Mouse (Mus musculus): ENCODE data around the gene Gm15737. TPM values are rescaled to one million over a fixed set of nuclear protein-coding genes. Genes with fewer than 3 reads are reported as not detected.

Gene Gm15737
- polyA plus RNA-seq, 2 experiments = not detected

DNA sequence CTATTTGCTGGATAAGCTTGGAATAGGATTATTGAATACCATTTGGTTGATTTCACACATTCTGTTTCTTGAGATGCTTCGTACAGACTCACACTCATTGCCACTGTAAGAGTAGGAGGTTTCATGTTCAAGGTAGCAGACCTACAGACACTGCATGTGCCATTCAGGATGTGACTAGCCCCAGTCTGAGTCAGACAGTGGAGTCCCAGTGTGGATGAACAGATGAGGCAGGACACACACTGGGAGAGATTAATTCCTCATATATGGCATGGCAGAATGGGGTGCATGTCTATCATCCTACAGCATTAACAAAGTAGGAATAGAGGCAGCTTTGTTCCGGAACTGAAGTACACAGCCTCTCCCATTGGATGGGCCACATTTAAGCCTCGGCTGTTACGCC, 8.1 kb downstream of the Gm15737 start:
- Histone ChIP-seq H3K4me3 (ENCODE audit: insufficient read depth in 1 of 2, low read depth in 2 of 2, low read length in 2 of 2) (no peak overlapping the region), H3K9me3 (ENCODE audit: control insufficient read depth, low read length) (no peaks in the 10 kb centered on the region), H3K27ac (no peak overlapping the region), H3K27me3 (ENCODE audit: control insufficient read depth, insufficient read depth, low read length) (no peaks in the 10 kb centered on the region), H3K9ac (replicated peaks) (no peak overlapping the region), H3K4me1 (replicated peaks; ENCODE audit: control insufficient read depth in 2 of 2, insufficient read depth in 2 of 2, low read length in 1 of 2) (0 out of 4 replicates have a peak, but pooled peaks cover 0 to 2% of the 10 kb centered on the region in 2 experiments), H3K36me3 (replicated peaks; ENCODE audit: control insufficient read depth, insufficient read depth, low read depth) (no peaks in the 10 kb centered on the region), H3K4me2 (ENCODE audit: low read depth) (no peak overlapping the region)
- WGBS (ENCODE audit: insufficient replicate concordance) = 76% methylated on average over 4 of the region's 4 CpGs
- DNase-seq (ENCODE audit: low read depth in 3 of 3, low spot score in 3 of 3) = no peak
- ATAC-seq (ENCODE audit: insufficient read depth) = no peak
- no peak for TF ChIP-seq CTCF (IDR thresholded peaks at IDR 0.05; ENCODE audit: low read depth)
- no peak for TF ChIP-seq EP300 (IDR thresholded peaks at IDR 0.05; ENCODE audit: low read depth)

DNA sequence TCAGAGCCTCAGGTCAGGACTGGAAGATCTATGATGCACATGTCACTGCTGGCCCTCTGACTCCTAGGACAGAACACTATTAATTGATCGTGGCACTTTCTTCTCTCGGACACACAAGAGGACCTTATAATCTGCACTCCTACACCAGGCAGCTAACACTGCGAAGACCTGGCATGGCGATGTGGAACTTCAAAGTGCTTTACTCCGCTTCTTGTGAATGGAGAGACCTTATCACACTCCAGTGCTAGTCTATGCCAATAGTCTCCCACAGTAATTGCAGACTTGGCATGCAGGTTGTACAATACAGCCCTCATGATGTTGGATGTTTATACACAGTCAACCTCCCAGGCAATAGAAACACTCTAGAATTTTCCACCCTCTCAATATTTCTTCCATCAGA, 9.6 kb downstream of the Gm15737 start:
- ATAC-seq (ENCODE audit: insufficient read depth) = no peak
- 71% methylated on average over 5 of the region's 5 CpGs for WGBS (ENCODE audit: insufficient replicate concordance)
- Histone ChIP-seq H3K27me3 (ENCODE audit: control insufficient read depth, insufficient read depth, low read length) (no peaks in the 10 kb centered on the region), H3K36me3 (replicated peaks; ENCODE audit: control insufficient read depth, insufficient read depth, low read depth) (no peaks in the 10 kb centered on the region), H3K27ac (no peak overlapping the region), H3K9me3 (ENCODE audit: control insufficient read depth, low read length) (no peaks in the 10 kb centered on the region), H3K9ac (replicated peaks) (no peak overlapping the region), H3K4me2 (ENCODE audit: low read depth) (no peak overlapping the region), H3K4me1 (replicated peaks; ENCODE audit: control insufficient read depth in 2 of 2, insufficient read depth in 2 of 2, low read length in 1 of 2) (0 out of 4 replicates have a peak, but pooled peaks cover 0 to 2% of the 10 kb centered on the region in 2 experiments), H3K4me3 (ENCODE audit: insufficient read depth in 1 of 2, low read depth in 2 of 2, low read length in 2 of 2) (no peak overlapping the region)
- no peak for DNase-seq (ENCODE audit: low read depth in 3 of 3, low spot score in 3 of 3)
- TF ChIP-seq EP300 (IDR thresholded peaks at IDR 0.05; ENCODE audit: low read depth) (no peak), CTCF (IDR thresholded peaks at IDR 0.05; ENCODE audit: low read depth) (no peak)

GRCm38 (mm10) chr6:92879700-92880265, 10.6 kb downstream of the Gm15737 start:
- TF ChIP-seq CTCF (IDR thresholded peaks at IDR 0.05; ENCODE audit: low read depth) (no peak), EP300 (IDR thresholded peaks at IDR 0.05; ENCODE audit: low read depth) (no peak)
- no peak overlapping the region for H3K4me2 ChIP-seq (ENCODE audit: low read depth)

GRCm38 (mm10) chr6:92882446-92882845, 13.3 kb downstream of the Gm15737 start:
- TF ChIP-seq CTCF (IDR thresholded peaks at IDR 0.05; ENCODE audit: low read depth) (no peak), EP300 (IDR thresholded peaks at IDR 0.05; ENCODE audit: low read depth) (no peak)
- Histone ChIP-seq H3K36me3 (replicated peaks; ENCODE audit: control insufficient read depth, insufficient read depth, low read depth) (no peaks in the 10 kb centered on the region), H3K9ac (replicated peaks) (no peak overlapping the region), H3K4me3 (ENCODE audit: insufficient read depth in 1 of 2, low read depth in 2 of 2, low read length in 2 of 2) (no peak overlapping the region), H3K4me2 (ENCODE audit: low read depth) (no peak overlapping the region), H3K27ac (no peak overlapping the region), H3K4me1 (replicated peaks; ENCODE audit: control insufficient read depth in 2 of 2, insufficient read depth in 2 of 2, low read length in 1 of 2) (no peaks in the 10 kb centered on the region), H3K27me3 (ENCODE audit: control insufficient read depth, insufficient read depth, low read length) (no peaks in the 10 kb centered on the region), H3K9me3 (ENCODE audit: control insufficient read depth, low read length) (no peaks in the 10 kb centered on the region)
- DNase-seq (ENCODE audit: low read depth in 3 of 3, low spot score in 3 of 3) (no peak), ATAC-seq (ENCODE audit: insufficient read depth) (no peak)
- 61% methylated on average over 5 of the region's 5 CpGs for WGBS (ENCODE audit: insufficient replicate concordance)

More at GRCm38 (mm10) chr6:92879700-92880265, 10.6 kb downstream of the Gm15737 start:
- Histone ChIP-seq H3K36me3 (replicated peaks; ENCODE audit: control insufficient read depth, insufficient read depth, low read depth) (no peaks in the 10 kb centered on the region), H3K4me1 (replicated peaks; ENCODE audit: control insufficient read depth in 2 of 2, insufficient read depth in 2 of 2, low read length in 1 of 2) (0 out of 4 replicates have a peak, but pooled peaks cover 0 to 2% of the 10 kb centered on the region in 2 experiments), H3K9ac (replicated peaks) (no peak overlapping the region), H3K27me3 (ENCODE audit: control insufficient read depth, insufficient read depth, low read length) (no peaks in the 10 kb centered on the region), H3K4me3 (ENCODE audit: insufficient read depth in 1 of 2, low read depth in 2 of 2, low read length in 2 of 2) (no peak overlapping the region), H3K9me3 (ENCODE audit: control insufficient read depth, low read length) (no peaks in the 10 kb centered on the region), H3K27ac (no peak overlapping the region)
- no peak for DNase-seq (ENCODE audit: low read depth in 3 of 3, low spot score in 3 of 3)
- 75% methylated on average over 14 of the region's 14 CpGs for WGBS (ENCODE audit: insufficient replicate concordance)
- ATAC-seq (ENCODE audit: insufficient read depth) = no peak

- H3K4me1 ChIP-seq (replicated peaks; ENCODE audit: control insufficient read depth in 2 of 2, insufficient read depth in 2 of 2, low read length in 1 of 2) = no peaks in the 10 kb centered on the region
- no peaks in the 10 kb centered on the region for H3K9me3 ChIP-seq (ENCODE audit: control insufficient read depth, low read length)
- TF ChIP-seq CTCF (IDR thresholded peaks at IDR 0.05; ENCODE audit: low read depth) = no peak
- no peak overlapping the region for H3K9ac ChIP-seq (replicated peaks)
- no peak for DNase-seq (ENCODE audit: low read depth in 3 of 3, low spot score in 3 of 3)
- no peak for ATAC-seq (ENCODE audit: insufficient read depth)
- no peak overlapping the region for H3K4me3 ChIP-seq (ENCODE audit: insufficient read depth in 1 of 2, low read depth in 2 of 2, low read length in 2 of 2)
- H3K27ac ChIP-seq = no peak overlapping the region
- H3K27me3 ChIP-seq (ENCODE audit: control insufficient read depth, insufficient read depth, low read length) = no peaks in the 10 kb centered on the region
- WGBS (ENCODE audit: insufficient replicate concordance) = 57% methylated on average over 9 of the region's 9 CpGs
- H3K4me2 ChIP-seq (ENCODE audit: low read depth) = no peak overlapping the region
- no peaks in the 10 kb centered on the region for H3K36me3 ChIP-seq (replicated peaks; ENCODE audit: control insufficient read depth, insufficient read depth, low read depth)
Measured at GRCm38 (mm10) chr6:92883131-92883900, 14.2 kb downstream of the Gm15737 start.

Data from liver, embryonic 14.5 days (tissue).